Mouse (Mus musculus) heart, embryonic 13.5 days (tissue): Measurements from ENCODE around the gene Rnase4. TPM values are rescaled to one million over a fixed set of nuclear protein-coding genes. Genes with fewer than 3 reads are reported as not detected.
A peak's percentile ranks its signal among the peaks of the same experiment; 100 is the strongest.

ENCODE experiments used
- ATAC-seq: fragments of 200-750 bp; cut with Nextera tagmentation; 2 replicates; pipeline ENCODE4 v1.8.0; 2017; ENCODE audit warnings: moderate TSS enrichment; ENCODE audit not compliant: insufficient number of reproducible peaks, low FRiP score, low TSS enrichment; ENCODE audit errors: extremely low read depth
- H3K27ac ChIP-seq: fragments of 300-500 bp; sonication (generic); replicated peaks from 2 replicates; pipeline ENCODE4 v1.5.1; 2015; ENCODE audit warnings: moderate library complexity, mild to moderate bottlenecking, inconsistent platforms
- H3K27me3 ChIP-seq: fragments of 300-500 bp; sonication (generic); replicated peaks from 2 replicates; pipeline ENCODE4 v1.6.1; 2015; ENCODE audit warnings: mild to moderate bottlenecking, inconsistent platforms
- H3K36me3 ChIP-seq: fragments of 300-500 bp; sonication (generic); 2 replicates; pipeline ENCODE4 v1.6.1; 2015; ENCODE audit warnings: mild to moderate bottlenecking, inconsistent platforms
- H3K4me1 ChIP-seq: fragments of 300-500 bp; sonication (generic); 2 replicates; pipeline ENCODE4 v1.6.1; 2015; ENCODE audit warnings: inconsistent platforms
- H3K4me2 ChIP-seq: fragments of 300-500 bp; sonication (generic); 2 replicates; pipeline ENCODE4 v1.6.1; 2015; ENCODE audit warnings: inconsistent platforms, mild to moderate bottlenecking, moderate library complexity
- H3K4me3 ChIP-seq: fragments of 300-500 bp; sonication (generic); 2 replicates; pipeline ENCODE4 v1.5.1; 2015; ENCODE audit warnings: moderate library complexity, mild to moderate bottlenecking, inconsistent platforms
- H3K9ac ChIP-seq: fragments of 300-500 bp; sonication (generic); 2 replicates; pipeline ENCODE4 v1.6.1; 2015; ENCODE audit warnings: inconsistent platforms, mild to moderate bottlenecking, moderate library complexity
- H3K9me3 ChIP-seq: fragments of 300-500 bp; sonication (generic); 2 replicates; pipeline ENCODE4 v1.6.1; 2016; ENCODE audit warnings: inconsistent platforms
- WGBS: fragments of 180-500 bp; shearing (Covaris S2); methylation state at CpG from one replicate; pipeline ENCODE4 v1.1.7; 2015; ENCODE audit warnings: mixed read lengths; 5-methylcytosine and 5-hydroxymethylcytosine counted together
- polyA plus RNA-seq: library from polyadenylated mRNA; unstranded; fragments of >200 nt; fragmentation: Nextera tagmentation; extraction: Ambion mirVana; gene quantifications from 2 replicates; pipeline ENCODE4 v1.2.1, GENCODE M21; 2015

Rnase4 gene
- polyA plus RNA-seq, 1 experiment from 2014 or later: 21.4 TPM

DNA sequence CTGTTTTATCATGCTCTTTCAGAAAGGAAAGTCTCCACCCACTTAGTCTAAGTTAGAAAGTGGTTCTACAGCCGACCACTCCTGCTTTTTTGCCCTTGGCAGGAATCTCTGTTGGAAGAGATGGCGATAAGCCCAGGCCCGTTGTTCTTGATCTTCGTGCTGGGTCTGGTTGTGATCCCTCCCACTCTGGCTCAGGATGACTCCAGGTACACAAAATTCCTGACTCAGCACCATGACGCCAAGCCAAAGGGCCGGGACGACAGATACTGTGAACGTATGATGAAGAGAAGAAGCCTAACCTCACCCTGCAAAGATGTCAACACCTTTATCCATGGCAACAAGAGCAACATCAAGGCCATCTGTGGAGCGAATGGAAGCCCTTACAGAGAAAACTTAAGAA is 10.4 kb downstream of the Rnase4 start:
- Histone ChIP-seq H3K36me3 (peaks cover 10% of the 10 kb centered on the region), H3K4me3 (no peak overlapping the region), H3K27ac (no peak overlapping the region), H3K27me3 (no peaks in the 10 kb centered on the region), H3K9me3 (no peaks in the 10 kb centered on the region), H3K4me2 (no peak overlapping the region), H3K4me1 (no peaks in the 10 kb centered on the region), H3K9ac (no peak overlapping the region)
- ATAC-seq: no peak
- WGBS: 58% methylated on average over 9 of the region's 9 CpGs

DNA sequence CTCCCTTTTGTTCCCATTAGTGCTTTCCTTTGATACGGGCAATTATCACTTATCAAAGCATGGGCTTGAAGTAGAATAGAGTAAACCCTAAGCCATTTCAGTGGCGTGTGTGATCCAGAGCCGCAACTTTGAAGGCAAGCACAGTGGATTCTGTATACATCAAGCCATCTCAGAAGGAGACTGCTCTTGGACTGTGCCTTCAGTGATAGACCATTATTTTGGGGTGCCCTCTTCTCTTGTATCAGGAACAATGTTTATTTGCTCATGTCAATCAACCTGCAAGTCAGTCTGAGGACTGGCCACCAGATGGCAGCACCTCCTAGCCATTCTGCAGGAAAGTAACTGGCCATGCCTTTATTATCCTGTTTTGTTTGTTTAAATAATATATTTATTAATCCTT is 12.3 kb downstream of the Rnase4 start:
- 56% methylated on average over 3 of the region's 3 CpGs for WGBS
- Histone ChIP-seq H3K9ac (no peak overlapping the region), H3K9me3 (no peaks in the 10 kb centered on the region), H3K4me1 (no peaks in the 10 kb centered on the region), H3K27ac (no peak overlapping the region), H3K27me3 (no peaks in the 10 kb centered on the region), H3K36me3 (peaks cover 10% of the 10 kb centered on the region), H3K4me2 (no peak overlapping the region), H3K4me3 (no peak overlapping the region)
- no peak for ATAC-seq

- H3K4me2 ChIP-seq: no peak overlapping the region
- 82% methylated on average over 2 of the region's 2 CpGs for WGBS
- H3K9ac ChIP-seq: no peak overlapping the region
- no peak overlapping the region for H3K27ac ChIP-seq
- H3K4me1 ChIP-seq: no peaks in the 10 kb centered on the region
- no peaks in the 10 kb centered on the region for H3K27me3 ChIP-seq
- ATAC-seq: no peak
- peaks cover 10% of the 10 kb centered on the region for H3K36me3 ChIP-seq
- H3K4me3 ChIP-seq: no peak overlapping the region
- no peaks in the 10 kb centered on the region for H3K9me3 ChIP-seq
These were observed 13.5 kb downstream of the Rnase4 start for GRCm38 (mm10) chr14:51104366-51104765.

GRCm38 (mm10) chr14:51106449-51106967 is 15.6 kb downstream of the Rnase4 start:
- H3K27me3 ChIP-seq: no peaks in the 10 kb centered on the region
- ATAC-seq: no peak
- no peak overlapping the region for H3K27ac ChIP-seq
- no peak overlapping the region for H3K4me2 ChIP-seq
- H3K4me1 ChIP-seq: no peaks in the 10 kb centered on the region
- H3K4me3 ChIP-seq: no peak overlapping the region
- H3K9ac ChIP-seq: no peak overlapping the region
- H3K36me3 ChIP-seq: peaks cover 10% of the 10 kb centered on the region
- H3K9me3 ChIP-seq: no peaks in the 10 kb centered on the region

GRCm38 (mm10) chr14:51111966-51112365 is 21.1 kb downstream of the Rnase4 start:
- H3K4me1 ChIP-seq: peaks cover 13% of the 10 kb centered on the region
- peak overlapping the region; percentile 53 for H3K27ac ChIP-seq
- no peak overlapping the region for H3K4me3 ChIP-seq
- 35% methylated on average over 3 of the region's 3 CpGs for whole genome bisulfite sequencing
- H3K27me3 ChIP-seq: no peaks in the 10 kb centered on the region
- peak; percentile 58; the same call in 1 of the 2 replicates for ATAC-seq
- peak overlapping the region; percentile 9; the same call in 1 of the 2 replicates for H3K4me2 ChIP-seq
- H3K36me3 ChIP-seq: no peaks in the 10 kb centered on the region
- no peaks in the 10 kb centered on the region for H3K9me3 ChIP-seq
- no peak overlapping the region for H3K9ac ChIP-seq

DNA sequence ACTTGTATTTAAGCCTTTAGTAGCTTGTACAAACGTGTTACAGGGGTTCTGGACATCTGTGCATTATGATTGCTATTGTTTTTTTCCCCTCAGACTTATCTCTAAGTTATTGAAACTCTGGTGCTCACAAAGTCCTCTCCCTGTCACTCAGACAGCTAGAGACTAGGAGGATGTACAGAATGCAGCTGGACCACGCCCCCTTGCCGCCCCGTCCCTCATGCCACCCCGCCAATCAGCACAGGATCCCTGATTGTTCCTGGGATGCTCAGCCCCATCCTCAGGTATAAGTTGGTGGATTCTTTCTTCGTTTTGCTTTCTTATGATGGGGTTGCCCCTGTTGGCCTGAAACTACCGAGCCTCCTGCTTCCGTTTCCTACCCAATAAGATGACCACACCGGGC is 22.6 kb downstream of the Rnase4 start:
- H3K4me3 ChIP-seq: no peak overlapping the region
- no peaks in the 10 kb centered on the region for H3K9me3 ChIP-seq
- H3K9ac ChIP-seq: no peak overlapping the region
- no peaks in the 10 kb centered on the region for H3K36me3 ChIP-seq
- no peaks in the 10 kb centered on the region for H3K27me3 ChIP-seq
- no peak for ATAC-seq
- peak overlapping the region; percentile 18; the same call in 1 of the 2 replicates for H3K4me2 ChIP-seq
- no peak overlapping the region for H3K27ac ChIP-seq
- H3K4me1 ChIP-seq: peaks cover 13% of the 10 kb centered on the region
- WGBS: 47% methylated on average over 9 of the region's 9 CpGs

GRCm38 (mm10) chr14:51113916-51114560 is 23.2 kb downstream of the Rnase4 start, which contains the start of gene Eddm3b:
TSS of gene Eddm3b (plus strand) at chr14:51114426.
- Histone ChIP-seq H3K27me3 (no peaks in the 10 kb centered on the region), H3K4me2 (peak within 1 kb of the TSS; percentile 18; the same call in 1 of the 2 replicates), H3K4me1 (peaks cover 13% of the 10 kb centered on the region), H3K9me3 (no peaks in the 10 kb centered on the region), H3K27ac (no peak within 1 kb of the TSS), H3K4me3 (no peak within 1 kb of the TSS), H3K9ac (no peak within 1 kb of the TSS), H3K36me3 (no peaks in the 10 kb centered on the region)
- 52% methylated on average over 12 of the region's 12 CpGs for WGBS
- ATAC-seq: no peak

DNA sequence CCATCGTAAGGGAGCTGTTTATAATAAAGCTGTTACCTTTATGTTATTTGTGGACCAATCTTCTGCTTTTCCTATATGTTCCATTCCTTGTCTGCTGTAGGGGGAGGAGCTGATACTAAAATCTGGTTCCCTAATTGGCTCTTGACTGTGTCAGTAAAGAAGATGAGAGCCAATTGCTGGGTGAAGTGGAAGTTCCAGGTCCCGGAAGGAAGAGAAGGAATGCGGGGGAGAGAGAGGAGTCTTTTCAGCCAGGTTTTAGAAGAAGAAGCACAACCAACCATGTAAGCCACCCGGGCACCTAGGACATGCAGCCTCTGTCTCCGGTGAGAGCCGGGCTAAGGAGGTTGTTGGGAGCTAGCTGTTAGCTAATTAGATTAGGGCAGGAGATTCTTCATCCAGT is 34.8 kb downstream of the Rnase4 start:
- Histone ChIP-seq H3K27ac (no peak overlapping the region), H3K36me3 (no peaks in the 10 kb centered on the region), H3K4me2 (no peak overlapping the region), H3K4me3 (no peak overlapping the region), H3K27me3 (no peaks in the 10 kb centered on the region), H3K9me3 (no peaks in the 10 kb centered on the region), H3K9ac (no peak overlapping the region), H3K4me1 (peaks cover 18% of the 10 kb centered on the region)
- no peak for ATAC-seq
- 78% methylated on average over 6 of the region's 6 CpGs for WGBS

DNA sequence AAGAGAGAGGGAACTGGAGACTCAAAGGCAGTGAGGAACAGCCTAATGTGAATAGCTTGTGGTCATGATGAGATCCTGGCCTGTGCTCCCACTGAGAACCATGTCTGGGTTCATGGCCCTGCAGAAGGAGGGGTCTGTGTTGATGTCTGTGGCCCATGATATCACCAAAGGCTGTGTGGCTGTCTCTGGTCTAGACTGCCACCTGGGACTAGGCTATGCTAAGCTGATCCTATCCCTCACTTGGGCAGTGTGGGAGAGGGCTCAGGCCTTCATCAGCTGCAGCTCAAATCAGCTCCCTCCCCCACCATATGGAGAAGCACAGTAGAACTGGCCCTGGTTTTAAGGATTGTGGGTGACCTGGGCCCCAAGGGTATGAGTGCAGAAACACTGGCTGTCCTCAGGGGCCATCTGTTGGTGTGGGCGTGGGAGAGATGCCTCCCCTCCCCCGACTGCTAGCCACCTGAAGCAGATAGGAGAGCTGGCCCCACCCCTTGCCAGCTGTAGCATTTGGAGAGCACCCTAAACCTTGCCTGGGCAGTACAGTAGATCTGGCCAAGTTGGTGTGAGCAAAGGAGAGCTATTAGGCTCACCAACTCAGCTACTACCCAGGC is 36.9 kb downstream of the Rnase4 start:
- whole genome bisulfite sequencing: 69% methylated on average over 2 of the region's 2 CpGs
- H3K4me2 ChIP-seq: no peak overlapping the region
- ATAC-seq: no peak
- no peak overlapping the region for H3K27ac ChIP-seq
- H3K4me1 ChIP-seq: peaks cover 18% of the 10 kb centered on the region
- H3K27me3 ChIP-seq: no peaks in the 10 kb centered on the region
- no peak overlapping the region for H3K9ac ChIP-seq
- H3K4me3 ChIP-seq: no peak overlapping the region
- H3K36me3 ChIP-seq: no peaks in the 10 kb centered on the region
- no peaks in the 10 kb centered on the region for H3K9me3 ChIP-seq

DNA sequence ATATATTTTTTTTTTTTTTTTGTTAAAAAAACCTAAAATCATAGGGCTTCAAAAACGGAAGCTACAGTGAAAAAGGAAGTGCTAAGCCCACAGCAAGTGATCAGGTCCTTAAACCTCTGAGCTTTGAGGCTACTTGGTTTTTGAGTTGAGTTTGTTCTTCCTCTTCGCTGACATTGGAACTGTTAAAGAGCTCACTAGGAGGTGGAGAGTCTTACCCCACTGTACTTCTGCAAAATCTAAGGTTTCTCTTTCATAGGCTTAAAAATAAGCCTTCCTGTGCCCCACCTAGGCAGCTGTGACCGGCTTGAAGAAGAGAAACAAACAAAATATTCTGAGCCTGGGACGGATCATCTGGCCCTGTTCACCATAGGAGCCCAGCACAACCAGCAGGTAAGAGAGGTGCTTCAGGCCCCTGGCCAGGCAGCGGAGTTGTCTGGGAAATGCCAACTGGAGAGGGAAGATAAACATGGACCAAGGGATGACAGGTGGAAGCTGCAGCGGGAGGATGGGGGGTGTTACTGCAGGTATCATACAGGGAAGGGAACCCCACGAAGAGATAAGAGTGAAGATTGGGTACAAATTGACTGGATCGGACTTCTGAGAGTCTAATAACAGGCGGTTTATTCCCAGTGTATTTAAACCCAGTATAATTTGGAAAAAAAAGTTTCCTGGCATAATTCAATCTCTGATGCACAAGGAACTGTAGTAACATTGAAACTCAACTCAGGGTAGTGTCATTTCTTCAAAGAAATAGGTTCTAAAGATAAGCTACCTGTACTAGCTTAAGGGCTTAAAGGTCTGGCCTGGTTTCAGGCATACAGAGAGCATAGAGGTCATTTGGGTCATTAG is 38.1 kb downstream of the Rnase4 start:
- Histone ChIP-seq H3K4me3 (no peak overlapping the region), H3K4me1 (peaks cover 18% of the 10 kb centered on the region), H3K9me3 (no peaks in the 10 kb centered on the region), H3K27me3 (no peaks in the 10 kb centered on the region), H3K36me3 (no peaks in the 10 kb centered on the region), H3K27ac (no peak overlapping the region), H3K4me2 (no peak overlapping the region), H3K9ac (no peak overlapping the region)
- ATAC-seq: no peak
- 62% methylated on average over 9 of the region's 9 CpGs for WGBS

- H3K27ac ChIP-seq: no peak overlapping the region
- peaks cover 18% of the 10 kb centered on the region for H3K4me1 ChIP-seq
- no peaks in the 10 kb centered on the region for H3K27me3 ChIP-seq
- no peak overlapping the region for H3K4me3 ChIP-seq
- ATAC-seq: no peak
- WGBS: 48% methylated on average over 4 of the region's 4 CpGs
- H3K36me3 ChIP-seq: no peaks in the 10 kb centered on the region
- no peak overlapping the region for H3K9ac ChIP-seq
- no peaks in the 10 kb centered on the region for H3K9me3 ChIP-seq
- peak overlapping the region; percentile 25 for H3K4me2 ChIP-seq
These were observed 38.7 kb downstream of the Rnase4 start for GRCm38 (mm10) chr14:51129624-51129975.
